Mouse (Mus musculus) cerebellum, adult 8-10 months (tissue): Measurements from ENCODE around the gene Snx30.

Experiments
- DNase-seq: peaks from one replicate; pipeline ENCODE4 v3.0.0; 2022

Snx30 gene

DNA sequence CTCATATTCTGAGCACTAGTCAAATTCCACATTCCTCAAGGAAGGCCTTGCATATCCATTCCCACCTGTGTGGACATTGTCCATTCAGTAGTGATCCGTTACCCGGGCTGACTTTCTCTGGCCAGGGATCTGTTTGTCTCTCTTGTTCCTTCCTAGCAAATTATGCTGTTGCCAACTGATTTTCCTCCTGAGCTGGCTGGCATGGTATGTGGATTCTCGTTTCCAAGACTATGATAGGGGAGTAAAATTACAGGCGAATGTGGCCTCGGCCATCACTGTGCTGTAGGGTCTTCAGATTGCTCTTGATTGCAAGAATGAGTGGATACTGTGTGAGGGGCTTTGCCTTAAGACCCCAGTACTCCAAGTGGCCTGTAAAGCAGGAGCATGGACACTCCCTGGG is 20.7 kb downstream of the Snx30 start:
- peak; percentile 76 for DNase-seq

- no peak for DNase-seq
These were observed 23.4 kb downstream of the Snx30 start for GRCm38 (mm10) chr4:59829072-59829471.

DNA sequence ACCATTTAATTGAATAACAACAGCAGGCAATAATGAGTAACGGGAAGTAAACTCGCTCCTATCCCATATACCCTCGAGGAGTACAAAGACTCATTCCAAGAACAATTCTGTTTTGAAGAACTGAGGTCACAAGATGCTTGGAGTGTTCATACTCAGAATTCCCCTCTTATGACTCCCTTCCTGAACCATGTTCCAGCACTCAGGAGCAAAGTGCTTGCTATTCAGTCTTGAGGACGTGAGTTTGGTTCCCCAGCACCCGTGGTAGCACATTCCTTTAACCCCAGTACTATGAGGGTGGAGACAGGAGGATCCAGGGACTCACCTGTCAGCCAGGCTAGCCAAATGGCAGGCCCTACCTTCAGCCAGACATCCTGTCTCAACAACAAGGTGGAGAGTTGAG is 25.4 kb downstream of the Snx30 start:
- no peak for DNase-seq

- no peak for DNase-seq
These were observed 27.2 kb downstream of the Snx30 start for GRCm38 (mm10) chr4:59832810-59833209.

DNA sequence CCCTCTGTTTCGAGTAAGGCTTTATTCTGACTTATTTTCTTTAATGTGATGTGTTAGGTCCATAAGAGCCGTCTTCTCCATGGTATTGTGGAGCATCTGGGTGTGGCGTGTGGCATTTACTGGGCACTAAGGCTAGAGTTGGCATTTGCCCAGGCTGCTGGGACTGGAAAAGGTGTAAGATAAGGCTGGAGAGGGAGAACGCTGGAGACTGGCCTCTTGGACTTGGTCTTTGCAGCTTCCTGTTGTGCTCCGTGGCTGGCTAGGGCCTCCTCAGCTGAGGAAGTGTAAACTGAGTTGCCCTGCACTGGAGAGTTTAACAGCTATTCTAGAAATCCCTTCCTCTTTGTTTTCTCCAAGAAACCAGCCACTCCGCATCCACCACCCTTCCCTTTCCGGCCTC is 32.0 kb downstream of the Snx30 start:
- DNase-seq = no peak

DNA sequence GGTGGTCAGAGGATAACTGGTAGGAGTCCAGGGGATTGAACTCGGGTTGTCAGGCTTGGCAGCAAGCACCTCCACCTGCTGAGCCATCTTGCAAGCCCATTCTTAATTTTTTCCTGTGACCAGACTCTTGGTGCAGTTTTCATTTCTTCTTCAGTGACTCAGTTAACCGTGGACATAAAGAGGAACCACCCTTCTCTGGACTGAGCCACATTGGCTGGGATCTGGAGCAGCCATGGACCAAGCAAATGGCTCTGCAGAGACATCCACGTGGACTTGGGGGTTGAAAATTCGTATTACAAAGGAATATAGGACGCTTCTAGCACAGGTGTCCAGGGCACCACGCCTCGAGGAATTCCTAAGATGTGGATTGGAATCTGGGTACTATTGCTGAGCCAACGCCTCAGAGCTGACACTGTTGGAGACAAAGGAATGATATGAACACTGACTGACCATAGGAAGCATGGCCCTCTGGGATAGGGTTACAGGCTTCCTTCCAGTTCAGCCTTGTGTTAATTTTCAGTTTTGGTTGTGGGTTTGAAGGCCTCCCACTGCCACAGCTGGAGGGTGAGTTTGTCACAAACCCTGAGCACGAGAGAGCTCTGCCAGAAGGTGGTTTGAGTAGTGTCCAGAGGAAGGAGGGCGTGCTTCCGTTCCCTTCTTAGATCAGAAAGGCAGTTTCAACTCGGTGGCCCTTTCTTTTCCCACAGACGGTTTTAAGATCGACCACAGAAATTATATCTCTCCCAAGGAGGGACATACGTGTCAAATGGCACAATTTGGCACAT is 39.0 kb downstream of the Snx30 start:
- no peak for DNase-seq

DNA sequence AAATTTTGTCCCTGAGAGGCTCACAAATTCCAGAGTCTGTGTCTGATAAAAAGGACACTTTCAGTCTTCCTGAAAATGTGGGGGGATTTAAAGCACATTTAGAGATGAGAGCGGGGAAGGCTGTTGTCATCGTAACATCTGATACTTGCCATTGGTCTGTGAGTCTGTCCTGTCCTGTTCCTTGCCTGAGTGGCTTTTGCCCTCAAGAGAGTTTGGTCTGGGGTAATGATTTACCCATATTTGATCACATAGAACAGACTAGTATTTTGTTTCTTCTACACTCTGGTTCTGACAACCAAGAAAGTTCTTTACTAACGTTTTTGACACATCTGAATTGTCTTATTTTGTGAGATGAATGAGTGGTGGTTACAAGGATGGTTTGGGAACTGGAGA is 39.6 kb downstream of the Snx30 start:
- DNase-seq = no peak

GRCm38 (mm10) chr4:59847447-59847846 is 41.8 kb downstream of the Snx30 start:
- DNase-seq = peak; percentile 53

DNA sequence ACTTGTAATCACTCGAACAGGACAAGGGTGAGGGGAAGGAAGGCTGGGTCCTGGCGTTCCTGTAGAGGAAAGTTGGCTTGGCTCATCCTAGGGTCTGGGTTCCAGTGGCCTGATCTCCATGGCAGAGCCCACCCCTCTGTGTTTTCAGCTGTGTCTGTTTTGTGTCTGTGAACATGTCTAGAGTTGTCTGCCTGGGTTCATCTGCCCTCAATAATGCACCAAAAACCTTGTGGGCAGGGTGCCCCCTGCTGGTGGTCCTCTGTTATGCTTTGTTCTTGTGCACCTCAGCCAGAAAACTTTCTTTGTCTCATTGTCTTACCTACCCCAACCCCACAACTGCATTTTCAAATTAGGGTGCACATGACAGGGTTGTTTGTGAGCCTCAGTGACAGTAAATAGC is 44.5 kb downstream of the Snx30 start:
- DNase-seq = peak; percentile 83

DNA sequence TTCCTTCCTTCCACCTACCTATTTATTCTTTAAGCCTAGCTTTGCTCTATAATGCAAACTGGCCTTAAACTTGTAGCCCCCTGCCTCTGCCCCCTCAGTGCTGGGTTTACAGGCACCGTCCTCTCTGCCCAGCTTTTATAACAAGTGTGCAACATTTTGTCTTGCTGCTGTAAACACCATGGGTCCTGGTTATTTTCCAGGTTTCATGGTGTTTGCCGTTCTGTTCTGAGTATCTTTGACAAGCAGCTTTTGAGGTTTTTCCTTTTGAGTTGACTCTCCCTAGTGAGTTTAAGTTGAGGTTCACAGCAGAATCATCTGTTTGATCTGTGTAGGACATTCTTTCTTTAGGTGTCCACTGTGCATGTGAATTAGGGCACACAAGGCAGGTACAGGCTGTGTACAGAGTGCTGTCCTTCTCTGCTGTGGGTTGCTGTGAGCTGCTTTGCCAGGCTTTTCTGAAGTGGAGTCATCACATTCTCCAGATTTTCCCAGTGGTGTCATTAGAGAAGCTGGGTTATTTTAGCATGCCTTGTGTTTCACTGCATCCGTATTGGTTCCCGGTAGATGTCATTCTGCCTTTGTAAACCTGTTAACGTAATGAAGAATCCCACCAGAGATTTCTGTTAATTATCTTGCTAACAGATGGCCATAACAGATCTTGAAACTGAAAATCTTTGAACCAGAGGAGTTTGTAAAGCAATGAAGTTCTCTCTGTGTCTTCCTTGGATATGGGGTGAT is 45.4 kb downstream of the Snx30 start:
- no peak for DNase-seq

DNA sequence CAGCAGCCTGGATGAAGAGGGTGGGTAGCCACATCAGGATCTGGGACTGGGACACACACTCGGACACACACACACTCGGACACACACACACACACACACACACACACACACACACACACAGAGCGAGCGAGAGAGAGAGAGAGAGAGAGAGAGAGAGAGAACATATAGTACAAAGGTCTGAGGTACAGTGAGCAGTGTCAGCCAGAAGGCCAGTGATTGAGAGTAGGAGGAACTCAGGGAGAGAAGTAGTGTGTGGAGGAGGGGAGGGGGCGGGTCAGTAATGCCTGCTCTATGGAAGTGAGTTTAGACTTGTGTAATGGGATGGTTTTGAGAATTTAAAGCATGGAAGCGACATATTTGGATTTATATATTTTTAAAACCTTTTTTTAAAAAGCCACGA is 47.5 kb downstream of the Snx30 start:
- DNase-seq = no peak

DNA sequence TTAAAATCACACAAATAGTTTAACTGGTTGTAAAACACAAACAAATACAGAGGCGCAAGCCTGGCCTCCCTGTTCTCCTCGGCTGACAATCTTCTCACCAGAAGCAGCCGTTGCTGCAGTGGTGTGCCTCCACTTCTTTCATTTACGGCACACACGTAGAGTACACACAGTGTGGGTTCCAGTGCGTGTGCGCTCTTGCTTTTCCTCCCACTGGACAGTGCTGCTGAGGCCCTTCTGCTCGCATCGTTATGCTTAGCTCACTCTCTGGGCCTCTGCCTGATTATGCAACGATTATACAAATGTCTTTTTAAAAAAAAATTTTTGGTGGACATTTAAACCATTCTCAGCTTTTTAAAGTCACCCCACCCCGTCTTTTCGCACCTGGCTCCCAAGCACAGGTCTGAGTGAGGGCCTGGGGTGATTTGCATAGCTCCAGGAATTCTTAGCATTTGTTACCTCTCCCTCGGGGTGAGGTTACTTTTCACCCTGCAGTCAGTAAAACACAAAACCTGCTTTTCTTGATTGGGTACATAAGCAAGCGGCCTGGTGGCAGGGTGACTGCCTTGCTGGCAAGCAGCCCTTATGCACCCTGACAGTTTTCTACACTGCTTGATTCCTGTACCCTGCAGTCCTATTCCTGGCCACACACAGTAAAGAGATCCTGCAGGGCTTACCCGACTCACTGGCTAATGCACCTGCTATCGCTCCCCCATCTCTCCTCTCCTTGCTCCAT is 54.2 kb downstream of the Snx30 start:
- DNase-seq = peak; percentile 70

DNA sequence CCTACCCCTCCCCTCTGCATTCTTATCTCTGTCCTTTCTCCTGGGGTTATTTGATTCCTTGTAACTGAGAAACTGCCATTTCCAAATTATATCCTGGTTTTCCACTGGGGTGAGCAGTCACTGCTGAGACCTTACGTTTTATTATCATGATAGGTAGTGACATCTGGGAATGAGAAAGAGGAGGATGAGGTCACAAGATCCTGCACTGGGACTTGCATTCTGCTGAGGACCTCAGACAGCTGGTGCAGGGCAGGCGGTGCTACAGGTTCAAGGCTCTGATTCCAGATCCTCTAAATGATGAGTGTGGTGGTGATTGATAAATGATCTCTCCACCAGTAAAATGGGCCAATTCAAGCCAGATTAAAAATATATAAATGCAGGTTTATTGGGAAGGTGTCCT is 54.8 kb downstream of the Snx30 start:
- no peak for DNase-seq

DNA sequence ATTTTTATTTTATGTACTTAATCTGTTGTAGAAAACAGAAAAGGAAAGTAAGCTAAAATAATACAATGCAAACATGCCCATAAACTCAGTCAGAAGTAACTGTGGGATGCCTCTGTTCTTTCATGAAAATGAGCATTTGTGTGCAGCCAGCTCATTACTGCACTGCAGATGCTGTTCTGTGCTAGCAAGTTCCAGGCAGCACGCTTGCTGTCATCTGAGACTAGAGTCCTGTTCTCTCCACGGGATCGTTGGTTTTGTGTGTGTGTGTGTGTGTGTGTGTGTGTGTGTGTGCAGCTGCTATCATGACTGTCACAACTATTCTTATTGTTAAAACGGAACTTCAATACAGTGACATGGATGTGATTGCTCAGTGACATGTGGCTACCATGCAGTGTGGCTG is 56.2 kb downstream of the Snx30 start:
- no peak for DNase-seq

GRCm38 (mm10) chr4:59862335-59862734 is 56.7 kb downstream of the Snx30 start:
- no peak for DNase-seq

DNA sequence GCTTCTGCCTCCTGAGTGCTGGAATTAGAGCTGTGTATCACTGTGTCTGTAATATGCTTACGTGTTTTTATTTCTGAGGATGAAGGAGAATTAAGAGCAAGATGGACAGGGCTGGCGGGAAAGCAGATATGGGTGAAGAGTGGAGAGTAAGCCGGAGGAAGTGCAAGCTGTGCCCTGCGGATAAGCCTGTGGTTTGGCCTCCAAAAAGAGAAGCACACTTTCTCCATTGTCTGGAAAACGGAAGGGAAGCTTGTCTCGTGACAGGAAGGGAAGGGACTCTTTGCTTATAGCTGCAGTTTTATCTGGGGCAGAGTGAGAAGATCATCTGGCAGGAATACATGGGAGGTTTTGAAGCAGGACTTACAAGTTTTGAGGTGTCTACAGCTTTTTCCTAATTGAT is 58.2 kb downstream of the Snx30 start:
- no peak for DNase-seq

DNA sequence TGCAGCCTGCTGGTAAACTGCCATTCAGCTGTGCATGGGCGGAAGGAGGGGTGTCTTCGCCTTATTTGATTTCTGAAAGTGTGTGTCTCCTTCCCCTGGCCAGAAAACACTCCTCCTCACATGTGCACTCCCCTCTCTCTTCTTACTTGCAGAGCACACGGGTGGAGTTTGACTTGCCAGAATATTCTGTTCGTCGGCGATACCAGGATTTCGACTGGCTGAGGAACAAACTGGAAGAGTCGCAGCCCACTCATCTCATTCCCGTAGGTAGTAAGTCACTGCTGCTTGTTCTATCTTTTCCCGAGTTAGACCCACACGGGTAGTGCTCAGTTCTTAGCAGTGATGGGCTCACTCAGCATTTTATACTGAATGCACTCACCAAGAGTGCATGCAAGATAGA is 62.4 kb downstream of the Snx30 start:
- no peak for DNase-seq

GRCm38 (mm10) chr4:59869488-59870057 is 63.9 kb downstream of the Snx30 start:
- DNase-seq = peak; percentile 53

DNA sequence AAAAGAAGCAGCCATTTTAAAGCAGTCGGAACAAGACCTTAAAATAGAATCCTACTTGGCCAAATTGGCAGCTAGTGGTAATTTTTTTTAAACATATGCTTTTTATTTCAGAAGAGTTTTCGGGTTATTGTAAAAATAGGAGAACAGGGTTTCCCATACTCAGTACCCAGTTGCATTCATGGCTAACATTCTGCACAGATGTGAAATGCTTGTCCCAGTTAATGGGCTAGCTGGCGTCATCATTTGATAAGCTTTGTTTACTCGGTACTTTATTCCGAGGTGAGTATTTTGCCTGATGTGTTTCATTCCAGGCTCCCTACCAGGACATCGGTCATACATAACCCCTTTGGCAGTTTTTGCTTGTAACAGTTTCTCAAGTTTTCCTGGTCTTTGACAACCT is 64.8 kb downstream of the Snx30 start:
- DNase-seq = no peak

DNA sequence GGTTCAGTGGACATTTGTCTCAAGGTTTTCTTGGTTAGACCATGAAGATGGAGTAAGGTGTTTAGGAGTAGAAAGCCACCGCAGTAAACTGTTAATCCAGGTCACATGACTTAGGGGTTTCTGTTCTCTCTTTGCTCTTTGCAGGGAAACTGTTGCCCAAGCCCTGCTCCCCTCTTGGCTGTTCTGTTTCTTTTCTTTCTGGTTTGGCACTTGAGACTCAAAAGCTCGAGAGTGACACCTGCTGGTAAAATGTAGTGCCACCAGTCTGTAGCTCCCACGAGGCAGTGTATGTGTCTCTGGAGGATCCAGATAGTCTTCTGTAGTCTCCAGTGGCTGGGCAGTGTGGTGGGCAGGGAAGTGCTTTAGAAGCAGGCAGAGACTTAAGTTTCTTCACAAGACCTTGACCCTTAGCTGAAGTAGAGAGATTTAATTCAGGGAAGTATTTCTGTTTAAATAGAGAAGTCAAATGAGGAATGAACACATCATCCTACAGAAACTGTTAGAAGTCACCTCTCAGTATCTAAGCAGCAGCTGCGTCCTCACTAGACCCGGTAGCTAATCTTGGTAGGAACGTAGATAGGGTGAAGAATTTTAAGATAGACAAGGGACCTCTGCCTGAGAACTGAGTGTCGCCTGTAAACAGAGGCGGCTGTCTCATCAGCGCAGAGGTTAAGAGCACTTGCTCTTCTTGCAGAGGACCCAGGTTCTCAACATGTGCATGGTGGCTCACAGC is 65.4 kb downstream of the Snx30 start:
- peak; percentile 85 for DNase-seq

DNA sequence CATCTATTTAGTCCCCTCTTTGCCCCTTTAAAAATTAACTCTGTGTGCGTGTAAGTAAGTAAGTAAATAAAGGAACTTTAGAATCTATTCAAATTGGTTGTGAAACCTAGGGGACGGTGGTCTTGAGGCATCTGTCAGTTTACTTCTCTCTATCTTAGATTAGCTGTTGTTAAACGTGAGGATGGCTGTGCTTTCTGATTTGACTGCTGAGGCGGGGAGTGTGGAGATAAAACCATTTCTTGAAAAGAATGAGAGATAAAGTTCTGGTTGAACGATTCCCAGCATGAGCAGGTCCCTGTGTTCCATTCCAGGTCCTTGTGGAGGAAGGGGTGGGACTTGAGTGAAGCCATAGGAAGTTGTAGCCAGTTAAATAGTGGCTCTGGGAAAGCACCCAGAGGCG is 67.6 kb downstream of the Snx30 start:
- DNase-seq = no peak

DNA sequence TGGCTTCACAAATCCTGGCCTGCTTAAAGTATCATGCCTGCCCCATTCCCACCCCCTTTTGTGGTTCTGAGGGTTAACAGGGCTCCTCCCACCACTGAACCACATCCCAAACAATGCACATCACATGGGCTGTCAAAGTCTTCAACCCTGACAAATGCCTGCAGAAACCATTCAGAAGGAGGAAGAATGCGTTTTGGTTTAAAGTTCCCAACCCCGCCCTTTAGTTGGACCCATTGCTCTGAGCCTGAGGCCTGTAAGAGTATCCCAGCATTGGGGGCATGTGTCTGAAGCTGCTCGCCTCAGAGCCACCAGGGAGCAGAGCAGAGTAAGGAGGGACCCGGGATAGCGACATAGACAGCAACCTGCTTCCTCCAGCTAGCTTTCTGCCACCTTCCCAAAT is 68.2 kb downstream of the Snx30 start:
- DNase-seq = no peak

DNA sequence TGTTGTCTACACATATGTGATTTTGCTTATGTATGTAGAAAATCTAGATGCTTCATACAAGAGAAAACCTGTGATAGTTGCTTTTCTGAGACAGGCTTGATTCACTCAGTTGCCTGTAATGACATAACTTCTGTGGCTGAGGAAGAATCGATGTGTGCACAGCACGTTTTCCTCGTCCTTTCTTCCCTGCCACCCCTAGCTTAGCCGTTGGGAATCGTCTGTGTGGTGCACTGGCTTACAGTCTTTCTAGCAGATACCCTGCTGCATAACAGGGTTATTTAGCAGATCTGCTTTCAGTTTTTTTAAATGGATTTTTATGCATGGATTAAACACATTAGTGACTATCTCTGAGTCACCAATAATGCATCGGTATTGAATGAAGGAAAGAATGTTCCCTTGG is 70.9 kb downstream of the Snx30 start:
- no peak for DNase-seq
